Mouse (Mus musculus) forebrain, postnatal 0 days (tissue): Measurements from ENCODE around the gene Txnrd1. TPM values are rescaled to one million over a fixed set of nuclear protein-coding genes. Genes with fewer than 3 reads are reported as not detected.

Source experiments
- ATAC-seq: fragments of 200-750 bp; cut with Nextera tagmentation; 2 replicates; pipeline ENCODE4 v1.8.0; 2017; ENCODE audit warnings: mild to moderate bottlenecking, moderate library complexity
- DNase-seq: peaks from one replicate; pipeline ENCODE4 v3.0.0-alpha.2; 2015
- H3K27ac ChIP-seq: fragments of 300-500 bp; sonication (generic); 2 replicates; pipeline ENCODE4 v1.5.1; 2014; ENCODE audit warnings: low read depth, mild to moderate bottlenecking, antibody characterized with exemption, low read length, moderate library complexity, mixed read lengths
- H3K27me3 ChIP-seq: fragments of 300-500 bp; sonication (generic); 2 replicates; pipeline ENCODE4 v1.6.1; 2014; ENCODE audit warnings: mild to moderate bottlenecking, low read length, mixed read lengths; ENCODE audit not compliant: insufficient read depth
- H3K36me3 ChIP-seq: fragments of 300-500 bp; sonication (generic); 2 replicates; pipeline ENCODE4 v1.6.1; 2014; ENCODE audit warnings: mild to moderate bottlenecking, moderate library complexity; ENCODE audit not compliant: insufficient read depth
- H3K4me1 ChIP-seq: fragments of 300-500 bp; sonication (generic); 2 replicates; pipeline ENCODE4 v1.6.1; 2014; ENCODE audit warnings: antibody characterized with exemption; ENCODE audit not compliant: insufficient read depth
- H3K4me2 ChIP-seq: fragments of 300-500 bp; sonication (generic); 2 replicates; pipeline ENCODE4 v1.6.1; 2014; ENCODE audit warnings: low read depth, mild to moderate bottlenecking, moderate library complexity
- H3K4me3 ChIP-seq: fragments of 300-500 bp; sonication (generic); 2 replicates; pipeline ENCODE4 v1.5.1; 2014; ENCODE audit warnings: low read depth, low read length, mixed read lengths
- H3K9ac ChIP-seq: fragments of 300-500 bp; sonication (generic); 2 replicates; pipeline ENCODE4 v1.6.1; 2014; ENCODE audit warnings: mild to moderate bottlenecking
- H3K9me3 ChIP-seq: fragments of 300-500 bp; sonication (generic); 2 replicates; pipeline ENCODE4 v1.6.1; 2016; ENCODE audit warnings: low read length
- CTCF ChIP-seq: sonication (generic); IDR thresholded peaks from 2 replicates; pipeline ENCODE4 v1.5.1; 2016; ENCODE audit warnings: antibody characterized with exemption, control low read depth, low read depth
- WGBS: fragments of 180-500 bp; shearing (Covaris S2); extraction: QIAGEN DNeasy Blood & Tissue Kit; methylation state at CpG from one replicate; pipeline ENCODE4 v1.1.7; 2014; 5-methylcytosine and 5-hydroxymethylcytosine counted together
- polyA plus RNA-seq: library from polyadenylated mRNA; unstranded; fragments of >200 nt; fragmentation: Nextera tagmentation; extraction: Ambion mirVana; gene quantifications from 2 replicates; pipeline ENCODE4 v1.2.1, GENCODE M21; 2015
- total RNA-seq: library from RNA; depleted of rRNA; stranded (reverse); fragments of >200 nt; gene quantifications from 2 replicates; pipeline ENCODE4 v1.2.3, GENCODE M21; 2014

Gene Txnrd1
- total and polyA plus RNA-seq, 2 experiments from 2014 or later = 81.5 to 108 TPM

DNA sequence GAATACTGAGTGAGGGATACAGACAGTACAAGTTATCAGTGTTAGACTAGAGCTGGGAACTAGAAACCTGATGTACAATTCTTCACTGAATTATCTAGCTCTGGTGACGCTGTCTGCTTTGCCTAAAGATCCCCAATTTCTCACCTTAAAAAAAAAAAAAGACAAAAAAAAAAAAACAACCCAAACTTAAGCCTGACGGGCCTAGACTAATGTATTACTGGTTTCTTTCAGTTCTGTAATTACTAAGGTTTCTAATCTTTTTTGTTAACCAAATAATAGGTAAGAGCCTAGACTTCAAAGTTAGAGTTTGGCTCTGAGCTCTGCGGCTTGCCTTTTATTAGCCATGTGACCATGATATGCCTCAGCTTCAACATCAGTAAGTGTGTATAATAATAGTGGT lies 2.1 kb downstream of the Txnrd1 start:
- 69% methylated on average over 3 of the region's 3 CpGs for WGBS
- no peak for ATAC-seq

GRCm38 (mm10) chr10:82838390-82838789 lies 4.6 kb downstream of the Txnrd1 start:
- Histone ChIP-seq H3K4me2 (no peak overlapping the region), H3K9me3 (no peaks in the 10 kb centered on the region), H3K36me3 (no peaks in the 10 kb centered on the region), H3K4me3 (no peak overlapping the region), H3K27me3 (no peaks in the 10 kb centered on the region), H3K9ac (no peak overlapping the region), H3K27ac (no peak overlapping the region), H3K4me1 (no peaks in the 10 kb centered on the region)
- WGBS = 79% methylated on average over 7 of the region's 7 CpGs
- TF ChIP-seq CTCF = no peak
- ATAC-seq = no peak
- DNase-seq = no peak

More for the DNA sequence above, 2.1 kb downstream of the Txnrd1 start:
- Histone ChIP-seq H3K4me1 (no peaks in the 10 kb centered on the region), H3K27ac (no peak overlapping the region), H3K36me3 (no peaks in the 10 kb centered on the region), H3K4me3 (no peak overlapping the region), H3K9me3 (no peaks in the 10 kb centered on the region), H3K4me2 (no peak overlapping the region), H3K27me3 (no peaks in the 10 kb centered on the region), H3K9ac (no peak overlapping the region)
- TF ChIP-seq CTCF = no peak
- no peak for DNase-seq

- Histone ChIP-seq H3K27me3 (no peaks in the 10 kb centered on the region), H3K9ac (no peak overlapping the region), H3K4me2 (no peak overlapping the region), H3K4me1 (no peaks in the 10 kb centered on the region), H3K9me3 (no peaks in the 10 kb centered on the region), H3K36me3 (no peaks in the 10 kb centered on the region), H3K4me3 (no peak overlapping the region), H3K27ac (no peak overlapping the region)
- ATAC-seq (no peak), DNase-seq (no peak)
- WGBS = 70% methylated on average over 6 of the region's 6 CpGs
- TF ChIP-seq CTCF = no peak
Observed at GRCm38 (mm10) chr10:82844090-82844489, 10.3 kb downstream of the Txnrd1 start.

DNA sequence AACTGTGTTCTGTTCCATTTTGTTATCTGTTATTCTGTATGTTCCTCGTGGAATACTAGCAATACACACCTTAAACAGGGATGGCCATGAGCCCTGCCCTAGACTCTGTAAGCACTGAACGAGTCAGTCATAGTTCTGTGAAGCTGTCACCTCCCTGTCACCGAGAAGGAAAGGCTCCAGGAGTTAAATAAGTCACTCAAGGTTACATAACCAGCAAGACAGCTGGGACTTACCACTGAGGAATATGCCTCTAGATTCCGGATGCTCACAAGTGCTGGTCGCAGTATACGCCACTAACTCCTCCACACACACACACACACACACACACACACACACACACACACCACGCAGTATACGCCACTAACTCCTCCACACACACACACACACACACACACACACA lies 11.0 kb downstream of the Txnrd1 start:
- Histone ChIP-seq H3K27me3 (no peaks in the 10 kb centered on the region), H3K9me3 (no peaks in the 10 kb centered on the region), H3K4me1 (no peaks in the 10 kb centered on the region), H3K4me2 (no peak overlapping the region), H3K4me3 (no peak overlapping the region), H3K9ac (no peak overlapping the region), H3K27ac (no peak overlapping the region), H3K36me3 (no peaks in the 10 kb centered on the region)
- no peak for ATAC-seq
- no peak for DNase-seq
- TF ChIP-seq CTCF = no peak
- WGBS = 86% methylated on average over 8 of the region's 8 CpGs

GRCm38 (mm10) chr10:82847821-82848459 lies 14.2 kb downstream of the Txnrd1 start:
- ATAC-seq (no peak), DNase-seq (no peak)
- no peaks in the 10 kb centered on the region for H3K4me1 ChIP-seq
- no peak overlapping the region for H3K4me3 ChIP-seq
- no peak overlapping the region for H3K9ac ChIP-seq
- H3K4me2 ChIP-seq = no peak overlapping the region
- no peaks in the 10 kb centered on the region for H3K9me3 ChIP-seq
- no peaks in the 10 kb centered on the region for H3K27me3 ChIP-seq
- H3K27ac ChIP-seq = no peak overlapping the region
- H3K36me3 ChIP-seq = no peaks in the 10 kb centered on the region
- no peak for TF ChIP-seq CTCF
- 84% methylated on average over 9 of the region's 9 CpGs for WGBS

DNA sequence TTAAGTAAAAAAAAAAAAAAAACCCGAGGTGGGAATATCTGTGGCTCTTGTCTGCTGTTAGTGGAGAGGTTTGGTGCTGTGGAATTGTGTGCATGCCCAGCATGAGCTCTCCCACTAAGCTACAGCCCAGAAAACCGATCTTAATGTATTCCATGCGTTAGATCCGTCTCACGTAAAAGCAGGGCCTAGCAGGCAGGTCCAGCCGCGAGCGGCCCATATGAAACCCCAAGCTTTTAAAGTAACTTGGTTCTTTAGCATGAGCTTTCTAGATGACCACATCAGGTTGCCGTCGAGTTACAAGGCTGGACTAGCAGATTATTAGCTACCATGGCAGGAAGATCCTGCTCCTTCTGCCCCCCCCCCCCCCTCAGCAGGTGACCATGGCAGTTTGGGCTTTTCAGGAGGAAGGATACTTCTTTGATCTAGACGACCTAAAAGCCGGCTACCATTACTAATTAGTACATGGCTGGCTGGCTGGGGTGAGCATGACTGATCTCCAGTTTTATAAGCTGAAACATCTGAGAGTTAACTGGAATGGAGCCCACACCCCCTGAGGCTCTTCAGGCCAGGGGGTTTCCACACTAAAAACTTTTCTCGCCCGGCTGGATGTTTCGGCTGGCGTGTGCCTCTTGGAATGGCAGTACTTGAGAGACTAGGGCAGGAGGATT lies 16.1 kb downstream of the Txnrd1 start:
- H3K36me3 ChIP-seq = no peaks in the 10 kb centered on the region
- no peak for ATAC-seq
- no peak overlapping the region for H3K9ac ChIP-seq
- no peak overlapping the region for H3K4me2 ChIP-seq
- 45% methylated on average over 16 of the region's 16 CpGs for WGBS
- no peak for DNase-seq
- H3K27ac ChIP-seq = no peak overlapping the region
- no peak for TF ChIP-seq CTCF
- H3K4me1 ChIP-seq = no peaks in the 10 kb centered on the region
- H3K9me3 ChIP-seq = no peaks in the 10 kb centered on the region
- H3K27me3 ChIP-seq = no peaks in the 10 kb centered on the region
- H3K4me3 ChIP-seq = no peak overlapping the region

- ATAC-seq (no peak), DNase-seq (no peak)
- Histone ChIP-seq H3K4me3 (no peak overlapping the region), H3K9ac (no peak overlapping the region), H3K27ac (no peak overlapping the region), H3K4me2 (no peak overlapping the region), H3K4me1 (no peaks in the 10 kb centered on the region), H3K36me3 (no peaks in the 10 kb centered on the region), H3K27me3 (no peaks in the 10 kb centered on the region), H3K9me3 (no peaks in the 10 kb centered on the region)
- TF ChIP-seq CTCF = no peak
- WGBS = 83% methylated on average over 5 of the region's 5 CpGs
Observed at GRCm38 (mm10) chr10:82850354-82850752, 16.6 kb downstream of the Txnrd1 start.
